Mouse (Mus musculus): ENCODE results near the gene Areg.

- TF ChIP-seq CTCF (IDR thresholded peaks at IDR 0.05; ENCODE audit: extremely low read depth, insufficient read depth, low read length) (no peak), POLR2A (IDR thresholded peaks at IDR 0.05; ENCODE audit: extremely low read depth, insufficient read depth, low read length) (no peak)
Observed at GRCm38 (mm10) chr5:91106248-91106647, 33.2 kb upstream of the Areg start.

Data from cortical plate, adult 2 months (tissue).